Mouse (Mus musculus): ENCODE measurements at regions not wholly inside any gene's neighbourhood (a gene's known extent, or its start where the extent isn't known, plus 50 kb on each side); places are given as distances from the start of the nearest gene placed in this dataset.
"Not testable (repeated sequence)": the region's sequence is repeated elsewhere in the genome, so short reads cannot be mapped to it uniquely, and the experiment has no call there.

DNA sequence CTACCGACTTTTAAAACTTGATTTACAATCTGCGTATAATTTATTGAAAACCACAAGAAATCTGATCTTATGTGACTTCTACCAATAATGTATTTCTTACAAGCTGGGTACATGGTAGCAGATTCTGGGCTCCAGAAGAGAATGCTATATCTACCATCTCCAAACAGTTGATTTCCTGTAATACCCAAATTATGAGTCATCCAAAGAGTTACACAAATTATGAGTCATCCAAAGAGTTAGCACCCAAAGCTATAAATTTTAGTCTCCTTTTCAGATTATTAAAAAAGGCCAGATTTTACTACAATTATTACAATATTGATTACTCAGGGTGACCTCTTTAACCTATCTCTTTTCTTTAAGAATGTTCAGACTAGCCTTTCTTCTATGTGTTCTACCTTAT is 321.9 kb downstream of the Rprm start:
- H3K9ac ChIP-seq (replicated peaks), result no peak overlapping the region
- H3K4me3 ChIP-seq (replicated peaks), result no peak overlapping the region
- H3K36me3 ChIP-seq, result no peaks in the 10 kb centered on the region
- no peaks in the 10 kb centered on the region for H3K9me3 ChIP-seq (replicated peaks)
- WGBS, result 70% methylated on average over 2 of the region's 2 CpGs
- no peak overlapping the region for H3K27ac ChIP-seq (replicated peaks)
- no peaks in the 10 kb centered on the region for H3K4me1 ChIP-seq
- ATAC-seq (ENCODE audit: low FRiP score), result no peak
- no peaks in the 10 kb centered on the region for H3K27me3 ChIP-seq (replicated peaks)
- no peak overlapping the region for H3K4me2 ChIP-seq

DNA sequence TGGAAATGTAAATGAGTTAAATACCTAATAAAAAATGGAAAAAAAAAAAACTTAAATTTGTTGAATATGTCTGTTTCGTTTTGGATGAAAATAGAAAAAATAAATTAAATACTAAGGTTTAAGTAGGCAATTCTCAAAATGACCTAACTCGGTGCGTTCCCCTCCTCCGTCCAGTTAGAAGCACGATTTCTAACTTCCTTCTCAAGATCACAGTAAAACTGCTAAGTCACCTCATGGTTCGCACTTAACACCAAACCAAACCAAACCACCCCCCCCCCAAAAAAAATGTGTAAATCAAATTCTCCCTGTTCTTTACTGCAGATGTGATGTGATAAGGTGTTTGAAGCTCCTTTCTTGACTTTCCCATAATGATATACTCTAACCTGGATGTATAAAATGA is 303.3 kb downstream of the Rprm start:
- not testable (repeated sequence) for H3K9me3 ChIP-seq (replicated peaks); H3K4me1 ChIP-seq; H3K4me2 ChIP-seq; H3K27me3 ChIP-seq (replicated peaks); H3K27ac ChIP-seq (replicated peaks); H3K36me3 ChIP-seq; ATAC-seq (ENCODE audit: low FRiP score); H3K9ac ChIP-seq (replicated peaks); H3K4me3 ChIP-seq (replicated peaks)
- 88% methylated on average over 2 of the region's 6 CpGs for WGBS

DNA sequence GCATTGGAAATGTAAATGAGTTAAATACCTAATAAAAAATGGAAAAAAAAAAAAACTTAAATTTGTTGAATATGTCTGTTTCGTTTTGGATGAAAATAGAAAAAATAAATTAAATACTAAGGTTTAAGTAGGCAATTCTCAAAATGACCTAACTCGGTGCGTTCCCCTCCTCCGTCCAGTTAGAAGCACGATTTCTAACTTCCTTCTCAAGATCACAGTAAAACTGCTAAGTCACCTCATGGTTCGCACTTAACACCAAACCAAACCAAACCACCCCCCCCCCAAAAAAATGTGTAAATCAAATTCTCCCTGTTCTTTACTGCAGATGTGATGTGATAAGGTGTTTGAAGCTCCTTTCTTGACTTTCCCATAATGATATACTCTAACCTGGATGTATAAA is 296.8 kb downstream of the Rprm start:
- not testable (repeated sequence) for H3K4me3 ChIP-seq (replicated peaks); H3K4me1 ChIP-seq; H3K27ac ChIP-seq (replicated peaks); H3K9ac ChIP-seq (replicated peaks); H3K9me3 ChIP-seq (replicated peaks); H3K36me3 ChIP-seq; ATAC-seq (ENCODE audit: low FRiP score); H3K27me3 ChIP-seq (replicated peaks); H3K4me2 ChIP-seq
- WGBS, result 85% methylated on average over 2 of the region's 6 CpGs

GRCm38 (mm10) chr2:53796605-53797004 is 288.7 kb downstream of the Rprm start:
- WGBS, result 68% methylated on average over 1 of the region's 1 CpGs
- Histone ChIP-seq H3K4me3 (replicated peaks) (no peak overlapping the region), H3K9me3 (replicated peaks) (no peaks in the 10 kb centered on the region), H3K36me3 (no peaks in the 10 kb centered on the region), H3K4me2 (no peak overlapping the region), H3K27ac (replicated peaks) (no peak overlapping the region), H3K9ac (replicated peaks) (no peak overlapping the region), H3K4me1 (no peaks in the 10 kb centered on the region), H3K27me3 (replicated peaks) (no peaks in the 10 kb centered on the region)
- no peak for ATAC-seq (ENCODE audit: low FRiP score)

GRCm38 (mm10) chr2:53803666-53804065 is 281.7 kb downstream of the Rprm start:
- ATAC-seq (ENCODE audit: low FRiP score), result no peak
- H3K36me3 ChIP-seq, result no peaks in the 10 kb centered on the region
- no peaks in the 10 kb centered on the region for H3K27me3 ChIP-seq (replicated peaks)
- no peaks in the 10 kb centered on the region for H3K4me1 ChIP-seq
- H3K27ac ChIP-seq (replicated peaks), result no peak overlapping the region
- H3K9me3 ChIP-seq (replicated peaks), result no peaks in the 10 kb centered on the region
- no peak overlapping the region for H3K9ac ChIP-seq (replicated peaks)
- no peak overlapping the region for H3K4me3 ChIP-seq (replicated peaks)
- H3K4me2 ChIP-seq, result no peak overlapping the region

GRCm38 (mm10) chr2:53850815-53851528 is 234.4 kb downstream of the Rprm start:
- H3K36me3 ChIP-seq, result no peaks in the 10 kb centered on the region
- no peak overlapping the region for H3K4me3 ChIP-seq (replicated peaks)
- WGBS, result 96% methylated on average over 1 of the region's 1 CpGs
- no peak for ATAC-seq (ENCODE audit: low FRiP score)
- H3K9me3 ChIP-seq (replicated peaks), result no peaks in the 10 kb centered on the region
- no peaks in the 10 kb centered on the region for H3K27me3 ChIP-seq (replicated peaks)
- no peak overlapping the region for H3K9ac ChIP-seq (replicated peaks)
- no peak overlapping the region for H3K27ac ChIP-seq (replicated peaks)
- H3K4me1 ChIP-seq, result no peaks in the 10 kb centered on the region
- H3K4me2 ChIP-seq, result no peak overlapping the region
